Mouse (Mus musculus) stomach, postnatal 0 days (tissue): ENCODE data around the gene Pde4dip.

ENCODE experiments used
- CTCF ChIP-seq: IDR thresholded peaks from 2 replicates; pipeline ENCODE4 v1.5.1; 2016; ENCODE audit warnings: antibody characterized with exemption, low read depth, mild to moderate bottlenecking, moderate library complexity
- EP300 ChIP-seq: optimal IDR thresholded peaks from 2 replicates; pipeline ENCODE3; 2016; ENCODE audit warnings: antibody characterized with exemption

- TF ChIP-seq CTCF, result no peak
- TF ChIP-seq EP300, result no peak
Observed at GRCm38 (mm10) chr3:97819050-97819449, 69.5 kb downstream of the Pde4dip start.
